Mouse (Mus musculus) embryonic fibroblast, embryonic 13.5 days (primary cell): Measurements from ENCODE around the gene Gse1.

ENCODE experiments used
- CTCF ChIP-seq: IDR thresholded peaks from 2 replicates; pipeline ENCODE4 v1.5.1; 2011; ENCODE audit warnings: mild to moderate bottlenecking, control low read depth, low read length, moderate library complexity, borderline replicate concordance; ENCODE audit not compliant: insufficient read depth
- POLR2A ChIP-seq: IDR thresholded peaks from 2 replicates; pipeline ENCODE4 v1.6.1; 2011; ENCODE audit warnings: low read depth, mild to moderate bottlenecking, control low read depth, low read length, moderate library complexity

GRCm38 (mm10) chr8:120485116-120485515, 256.9 kb downstream of the Gse1 start:
- TF ChIP-seq POLR2A (no peak), CTCF (no peak)
